Mouse (Mus musculus) forebrain, embryonic 11.5 days (tissue): ENCODE results near the gene Tarbp2. TPM values are rescaled to one million over a fixed set of nuclear protein-coding genes. Genes with fewer than 3 reads are reported as not detected.

Experiments used
- ATAC-seq: fragments of 200-750 bp; cut with Nextera tagmentation; replicated peaks from 2 replicates; pipeline ENCODE4 v1.8.0; 2017; ENCODE audit warnings: moderate TSS enrichment; ENCODE audit not compliant: low FRiP score
- DNase-seq: peaks from one replicate; pipeline ENCODE4 v3.0.0-alpha.2; 2017; ENCODE audit warnings: low spot score
- H3K27ac ChIP-seq: fragments of 300-500 bp; sonication (generic); 2 replicates; pipeline ENCODE4 v1.5.1; 2014; ENCODE audit warnings: low read depth, low read length
- H3K27me3 ChIP-seq: fragments of 300-500 bp; sonication (generic); 2 replicates; pipeline ENCODE4 v1.6.1; 2014; ENCODE audit warnings: mild to moderate bottlenecking, low read length, mixed read lengths; ENCODE audit not compliant: control insufficient read depth, insufficient read depth
- H3K36me3 ChIP-seq: fragments of 300-500 bp; sonication (generic); 2 replicates; pipeline ENCODE4 v1.6.1; 2014; ENCODE audit warnings: mild to moderate bottlenecking, low read length, moderate library complexity, mixed read lengths; ENCODE audit not compliant: control insufficient read depth, insufficient read depth
- H3K4me1 ChIP-seq: fragments of 300-500 bp; sonication (generic); replicated peaks from 2 replicates; pipeline ENCODE4 v1.6.1; 2014; ENCODE audit warnings: low read length, mixed read lengths; ENCODE audit not compliant: control insufficient read depth, insufficient read depth
- H3K4me2 ChIP-seq: fragments of 300-500 bp; sonication (generic); 2 replicates; pipeline ENCODE4 v1.6.1; 2014; ENCODE audit warnings: low read depth, mild to moderate bottlenecking, low read length, moderate library complexity, mixed read lengths; ENCODE audit not compliant: severe bottlenecking
- H3K4me3 ChIP-seq: fragments of 300-500 bp; sonication (generic); 2 replicates; pipeline ENCODE4 v1.5.1; 2014; ENCODE audit warnings: low read depth, low read length
- H3K9ac ChIP-seq: fragments of 300-500 bp; sonication (generic); 2 replicates; pipeline ENCODE4 v1.6.1; 2014; ENCODE audit warnings: low read length
- H3K9me3 ChIP-seq: fragments of 300-500 bp; sonication (generic); 2 replicates; pipeline ENCODE4 v1.6.1; 2016; ENCODE audit warnings: low read length, mixed read lengths; ENCODE audit not compliant: control insufficient read depth
- WGBS: fragments of 180-500 bp; shearing (Covaris S2); extraction: QIAGEN DNeasy Blood & Tissue Kit; methylation state at CpG from one replicate; pipeline ENCODE4 v1.1.7; 2014; 5-methylcytosine and 5-hydroxymethylcytosine counted together
- polyA plus RNA-seq: library from polyadenylated mRNA; unstranded; fragments of >200 nt; fragmentation: Nextera tagmentation; extraction: Ambion mirVana; gene quantifications from 2 replicates; pipeline ENCODE4 v1.2.1, GENCODE M21; 2014

Gene Tarbp2
- polyA plus RNA-seq, 1 experiment from 2014 or later = 98.9 TPM

DNA sequence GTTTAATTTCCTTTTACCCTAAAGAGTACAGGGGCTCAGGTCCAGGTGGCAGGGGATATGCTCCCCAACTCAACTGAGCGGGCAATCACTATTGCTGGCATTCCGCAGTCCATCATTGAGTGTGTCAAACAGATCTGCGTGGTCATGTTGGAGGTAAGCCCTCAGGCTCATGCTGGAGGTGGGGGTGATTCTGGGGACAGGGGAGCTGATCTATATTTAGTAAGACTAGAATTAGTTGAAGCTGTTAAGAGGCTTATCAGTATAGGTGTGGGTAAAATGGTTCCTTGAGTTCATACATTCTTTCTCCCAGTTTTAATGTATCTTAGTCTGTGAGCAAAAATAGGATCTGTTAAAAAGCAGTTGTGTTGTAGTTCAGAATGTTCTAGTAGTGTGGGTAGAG lies 34.9 kb upstream of the Tarbp2 start:
- Histone ChIP-seq H3K9ac (no peak overlapping the region), H3K36me3 (peaks cover 31% of the 10 kb centered on the region), H3K4me1 (no peaks in the 10 kb centered on the region), H3K9me3 (no peaks in the 10 kb centered on the region), H3K27me3 (no peaks in the 10 kb centered on the region), H3K27ac (no peak overlapping the region), H3K4me2 (no peak overlapping the region), H3K4me3 (no peak overlapping the region)
- no peak for ATAC-seq
- WGBS = 95% methylated on average over 3 of the region's 3 CpGs
- no peak for DNase-seq

GRCm38 (mm10) chr15:102485853-102486252 lies 32.1 kb upstream of the Tarbp2 start:
- no peak for DNase-seq
- no peak for ATAC-seq
- Histone ChIP-seq H3K36me3 (peaks cover 39% of the 10 kb centered on the region), H3K4me3 (no peak overlapping the region), H3K27ac (no peak overlapping the region), H3K27me3 (no peaks in the 10 kb centered on the region), H3K9me3 (no peaks in the 10 kb centered on the region), H3K9ac (no peak overlapping the region), H3K4me2 (no peak overlapping the region), H3K4me1 (no peaks in the 10 kb centered on the region)
- 93% methylated on average over 12 of the region's 12 CpGs for WGBS

DNA sequence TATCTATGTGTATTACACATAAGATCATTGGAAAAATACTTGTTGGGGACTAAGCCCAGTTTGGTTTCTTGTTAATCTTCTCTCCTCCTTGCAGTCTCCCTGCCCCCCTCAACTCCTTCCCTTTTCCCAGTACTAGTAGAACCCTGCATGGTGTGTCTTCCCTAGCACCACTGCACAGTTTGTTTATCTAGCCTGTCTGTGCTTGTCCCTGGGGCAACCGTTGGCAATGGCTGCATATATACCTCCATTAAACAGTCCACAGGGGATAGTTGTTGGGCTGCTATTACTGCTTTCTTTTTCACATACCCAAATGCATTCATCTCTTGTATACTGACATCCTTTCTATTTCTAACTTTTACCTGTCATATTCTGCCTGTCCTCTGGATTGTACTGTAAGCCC lies 30.3 kb upstream of the Tarbp2 start:
- H3K27me3 ChIP-seq = no peaks in the 10 kb centered on the region
- no peak overlapping the region for H3K4me2 ChIP-seq
- no peaks in the 10 kb centered on the region for H3K4me1 ChIP-seq
- H3K36me3 ChIP-seq = peaks cover 37% of the 10 kb centered on the region
- no peaks in the 10 kb centered on the region for H3K9me3 ChIP-seq
- WGBS = 83% methylated on average over 1 of the region's 1 CpGs
- no peak for DNase-seq
- ATAC-seq = no peak
- no peak overlapping the region for H3K4me3 ChIP-seq
- no peak overlapping the region for H3K9ac ChIP-seq
- H3K27ac ChIP-seq = no peak overlapping the region

GRCm38 (mm10) chr15:102498322-102498721 lies 19.7 kb upstream of the Tarbp2 start:
- no peaks in the 10 kb centered on the region for H3K9me3 ChIP-seq
- no peak overlapping the region for H3K4me2 ChIP-seq
- no peaks in the 10 kb centered on the region for H3K27me3 ChIP-seq
- no peak overlapping the region for H3K27ac ChIP-seq
- H3K36me3 ChIP-seq = peaks cover 20% of the 10 kb centered on the region
- ATAC-seq (no peak), DNase-seq (no peak)
- 92% methylated on average over 3 of the region's 3 CpGs for WGBS
- H3K4me1 ChIP-seq = no peaks in the 10 kb centered on the region
- H3K4me3 ChIP-seq = no peak overlapping the region
- H3K9ac ChIP-seq = no peak overlapping the region

DNA sequence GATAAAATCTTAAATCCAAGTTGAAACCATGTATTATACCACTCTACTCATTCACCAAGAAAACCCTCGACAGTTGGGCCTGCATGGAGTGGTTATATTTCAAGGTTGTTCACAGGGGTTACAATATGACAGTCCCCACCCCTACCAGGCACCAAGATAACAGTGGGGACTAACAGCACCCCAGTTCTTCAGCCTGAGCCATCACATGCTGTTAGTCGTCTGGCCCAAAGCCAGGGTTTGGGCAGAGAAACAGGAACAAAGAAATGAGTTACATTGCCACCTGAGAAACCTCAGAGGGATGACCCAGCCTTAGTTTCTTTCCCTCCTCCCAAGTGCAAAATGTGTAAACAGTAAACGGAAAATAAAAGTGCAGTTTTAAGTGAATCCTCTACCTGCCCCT lies 18.6 kb upstream of the Tarbp2 start:
- H3K27me3 ChIP-seq = no peaks in the 10 kb centered on the region
- peaks cover 22% of the 10 kb centered on the region for H3K36me3 ChIP-seq
- DNase-seq (no peak), ATAC-seq (no peak)
- H3K9ac ChIP-seq = no peak overlapping the region
- no peak overlapping the region for H3K27ac ChIP-seq
- H3K4me1 ChIP-seq = no peaks in the 10 kb centered on the region
- H3K4me3 ChIP-seq = no peak overlapping the region
- WGBS = 78% methylated on average over 3 of the region's 3 CpGs
- no peak overlapping the region for H3K4me2 ChIP-seq
- H3K9me3 ChIP-seq = no peaks in the 10 kb centered on the region

- 89% methylated on average over 6 of the region's 6 CpGs for WGBS
- ATAC-seq (no peak), DNase-seq (no peak)
- Histone ChIP-seq H3K4me2 (no peak overlapping the region), H3K9ac (no peak overlapping the region), H3K4me3 (no peak overlapping the region), H3K27ac (no peak overlapping the region), H3K36me3 (peaks cover 22% of the 10 kb centered on the region), H3K27me3 (no peaks in the 10 kb centered on the region), H3K9me3 (no peaks in the 10 kb centered on the region), H3K4me1 (no peaks in the 10 kb centered on the region)
These were observed 18.1 kb upstream of the Tarbp2 start for GRCm38 (mm10) chr15:102499851-102500250.

GRCm38 (mm10) chr15:102500479-102500878 lies 17.5 kb upstream of the Tarbp2 start:
- ATAC-seq = no peak

GRCm38 (mm10) chr15:102501084-102501814 lies 16.7 kb upstream of the Tarbp2 start:
- no peaks in the 10 kb centered on the region for H3K9me3 ChIP-seq
- H3K4me3 ChIP-seq = no peak overlapping the region
- ATAC-seq (no peak), DNase-seq (no peak)
- H3K27ac ChIP-seq = no peak overlapping the region
- 88% methylated on average over 19 of the region's 19 CpGs for WGBS
- no peaks in the 10 kb centered on the region for H3K4me1 ChIP-seq
- peaks cover 22% of the 10 kb centered on the region for H3K36me3 ChIP-seq
- no peak overlapping the region for H3K4me2 ChIP-seq
- H3K9ac ChIP-seq = no peak overlapping the region
- no peaks in the 10 kb centered on the region for H3K27me3 ChIP-seq

More at GRCm38 (mm10) chr15:102500479-102500878, 17.5 kb upstream of the Tarbp2 start:
- WGBS = 91% methylated on average over 5 of the region's 5 CpGs
- Histone ChIP-seq H3K36me3 (peaks cover 22% of the 10 kb centered on the region), H3K4me2 (no peak overlapping the region), H3K4me1 (no peaks in the 10 kb centered on the region), H3K27ac (no peak overlapping the region), H3K9me3 (no peaks in the 10 kb centered on the region), H3K9ac (no peak overlapping the region), H3K27me3 (no peaks in the 10 kb centered on the region), H3K4me3 (no peak overlapping the region)
- DNase-seq = no peak

DNA sequence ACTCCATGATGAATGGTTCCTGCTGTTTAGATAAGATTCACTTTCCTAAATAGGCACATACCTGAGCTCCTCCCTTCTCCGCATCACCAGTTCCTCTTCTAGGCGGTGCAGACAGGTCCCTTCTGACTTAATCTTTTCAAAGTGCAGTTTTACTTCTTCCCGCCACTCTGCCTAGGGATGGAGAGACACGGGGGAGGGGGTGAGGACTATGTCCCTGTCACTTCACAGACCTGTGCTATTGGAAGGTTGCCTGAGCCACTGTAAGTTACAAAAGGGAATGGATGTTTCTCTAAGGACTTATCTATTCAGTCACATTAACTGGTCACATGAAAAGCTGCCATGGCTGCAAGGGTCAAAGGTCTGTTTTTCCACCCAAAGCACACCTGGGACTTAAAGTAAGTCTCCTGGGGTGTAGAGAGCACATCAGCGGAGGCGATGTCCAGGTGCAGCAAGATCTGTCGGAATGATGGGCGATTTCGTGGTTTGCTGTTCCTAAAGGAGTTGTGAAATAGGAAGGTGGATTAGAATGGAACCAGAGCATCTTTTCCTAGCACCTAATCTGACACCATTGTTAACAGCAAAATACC lies 15.6 kb upstream of the Tarbp2 start:
- no peaks in the 10 kb centered on the region for H3K9me3 ChIP-seq
- H3K36me3 ChIP-seq = peaks cover 20% of the 10 kb centered on the region
- no peak overlapping the region for H3K27ac ChIP-seq
- no peak overlapping the region for H3K4me3 ChIP-seq
- DNase-seq (no peak), ATAC-seq (no peak)
- no peak overlapping the region for H3K9ac ChIP-seq
- H3K4me2 ChIP-seq = no peak overlapping the region
- no peaks in the 10 kb centered on the region for H3K4me1 ChIP-seq
- WGBS = 82% methylated on average over 9 of the region's 9 CpGs
- H3K27me3 ChIP-seq = no peaks in the 10 kb centered on the region
